Mouse (Mus musculus): ENCODE results near the gene Ddt. TPM values are rescaled to one million over a fixed set of nuclear protein-coding genes. Genes with fewer than 3 reads are reported as not detected.
A peak's percentile ranks its signal among the peaks of the same experiment; 100 is the strongest.

Gene Ddt
- polyA plus RNA-seq, 1 experiment from 2014 or later, result 75.9 TPM

DNA sequence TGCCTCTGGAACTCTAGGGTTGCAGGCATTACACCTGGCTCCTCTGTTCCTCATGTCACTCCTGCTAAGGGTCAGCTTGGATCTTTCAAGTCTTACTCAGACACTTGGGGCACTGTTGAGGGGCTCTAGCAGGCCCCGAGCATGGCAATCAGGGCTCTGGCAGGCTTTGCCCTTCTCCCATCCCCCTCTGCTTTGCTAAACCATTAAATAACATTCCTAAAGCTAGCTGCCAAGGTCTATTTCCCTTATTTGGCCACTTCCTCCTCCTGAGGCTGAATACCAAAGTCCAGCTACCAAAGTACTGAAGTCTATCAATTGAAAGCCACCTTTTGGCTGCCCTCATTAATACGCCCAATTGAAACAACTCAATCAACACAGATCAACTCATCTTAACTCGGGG, 21.7 kb upstream of the Ddt start:
- Histone ChIP-seq H3K27me3 (ENCODE audit: control insufficient read depth, insufficient read depth, low read length) (0 out of 2 replicates have a peak, but pooled peaks cover 5% of the 10 kb centered on the region), H3K4me1 (ENCODE audit: control insufficient read depth, insufficient read depth, low read length) (peaks cover 10% of the 10 kb centered on the region; the same call in 1 of the 2 replicates), H3K4me3 (replicated peaks; ENCODE audit: low read depth, low read length) (no peak overlapping the region), H3K9me3 (ENCODE audit: control insufficient read depth, low read length) (no peaks in the 10 kb centered on the region), H3K36me3 (ENCODE audit: control insufficient read depth, insufficient read depth, low read length) (no peaks in the 10 kb centered on the region), H3K27ac (replicated peaks; ENCODE audit: low read depth, low read length) (no peak overlapping the region), H3K9ac (replicated peaks; ENCODE audit: low read length) (no peak overlapping the region), H3K4me2 (ENCODE audit: low read length) (no peak overlapping the region)
- 29% methylated on average over 3 of the region's 3 CpGs for WGBS
- DNase-seq (no peak), ATAC-seq (ENCODE audit: low FRiP score, low TSS enrichment) (no peak)

DNA sequence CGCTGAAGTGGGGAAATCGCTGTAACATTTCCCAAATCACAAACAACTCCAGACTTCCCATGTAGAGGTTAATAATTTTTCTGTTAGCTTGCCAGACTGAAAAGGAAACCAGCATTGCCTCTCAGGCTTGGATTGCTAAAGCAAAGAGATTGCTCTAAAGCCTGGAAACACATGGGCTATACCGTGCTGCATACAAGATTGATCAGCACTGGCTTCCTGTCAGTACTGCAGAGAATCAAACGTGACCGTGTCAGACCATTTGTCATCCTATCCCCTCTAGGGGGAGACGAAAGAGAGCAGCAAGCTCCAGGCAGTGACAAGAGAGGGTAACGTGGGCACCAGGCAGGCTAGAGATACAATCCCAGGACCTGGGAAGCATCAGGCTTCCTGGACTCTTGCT, 17.6 kb upstream of the Ddt start:
- Histone ChIP-seq H3K36me3 (ENCODE audit: control insufficient read depth, insufficient read depth, low read length) (no peaks in the 10 kb centered on the region), H3K4me3 (replicated peaks; ENCODE audit: low read depth, low read length) (no peak overlapping the region), H3K9ac (replicated peaks; ENCODE audit: low read length) (no peak overlapping the region), H3K4me1 (ENCODE audit: control insufficient read depth, insufficient read depth, low read length) (no peaks in the 10 kb centered on the region), H3K27ac (replicated peaks; ENCODE audit: low read depth, low read length) (no peak overlapping the region), H3K9me3 (ENCODE audit: control insufficient read depth, low read length) (no peaks in the 10 kb centered on the region), H3K4me2 (ENCODE audit: low read length) (no peak overlapping the region), H3K27me3 (ENCODE audit: control insufficient read depth, insufficient read depth, low read length) (no peaks in the 10 kb centered on the region)
- ATAC-seq (ENCODE audit: low FRiP score, low TSS enrichment) (no peak), DNase-seq (peak; percentile 28)
- 23% methylated on average over 7 of the region's 7 CpGs for WGBS

DNA sequence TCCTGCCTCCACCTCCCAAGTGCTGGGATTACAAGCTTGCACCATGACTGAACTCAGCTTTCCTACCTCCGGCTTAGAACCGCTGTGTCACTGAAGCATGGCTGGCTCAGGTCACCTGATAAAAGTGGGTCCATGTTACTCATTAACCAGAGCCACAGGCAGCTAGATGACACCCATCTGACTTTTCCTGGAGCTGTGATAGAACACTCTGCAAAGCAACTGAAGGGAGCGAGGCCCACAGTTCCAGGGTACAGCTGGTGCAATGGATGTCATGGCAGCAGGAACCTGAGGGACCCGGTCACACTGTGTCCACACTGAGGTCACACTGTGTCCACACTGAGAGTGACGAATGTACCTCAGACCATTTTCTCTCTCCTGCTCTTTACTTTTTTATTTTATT, 16.6 kb upstream of the Ddt start:
- Histone ChIP-seq H3K4me2 (ENCODE audit: low read length) (no peak overlapping the region), H3K9ac (replicated peaks; ENCODE audit: low read length) (no peak overlapping the region), H3K4me3 (replicated peaks; ENCODE audit: low read depth, low read length) (no peak overlapping the region), H3K27ac (replicated peaks; ENCODE audit: low read depth, low read length) (no peak overlapping the region), H3K9me3 (ENCODE audit: control insufficient read depth, low read length) (no peaks in the 10 kb centered on the region), H3K27me3 (ENCODE audit: control insufficient read depth, insufficient read depth, low read length) (no peaks in the 10 kb centered on the region), H3K36me3 (ENCODE audit: control insufficient read depth, insufficient read depth, low read length) (no peaks in the 10 kb centered on the region), H3K4me1 (ENCODE audit: control insufficient read depth, insufficient read depth, low read length) (no peaks in the 10 kb centered on the region)
- 91% methylated on average over 5 of the region's 5 CpGs for WGBS
- DNase-seq (no peak), ATAC-seq (ENCODE audit: low FRiP score, low TSS enrichment) (no peak)

DNA sequence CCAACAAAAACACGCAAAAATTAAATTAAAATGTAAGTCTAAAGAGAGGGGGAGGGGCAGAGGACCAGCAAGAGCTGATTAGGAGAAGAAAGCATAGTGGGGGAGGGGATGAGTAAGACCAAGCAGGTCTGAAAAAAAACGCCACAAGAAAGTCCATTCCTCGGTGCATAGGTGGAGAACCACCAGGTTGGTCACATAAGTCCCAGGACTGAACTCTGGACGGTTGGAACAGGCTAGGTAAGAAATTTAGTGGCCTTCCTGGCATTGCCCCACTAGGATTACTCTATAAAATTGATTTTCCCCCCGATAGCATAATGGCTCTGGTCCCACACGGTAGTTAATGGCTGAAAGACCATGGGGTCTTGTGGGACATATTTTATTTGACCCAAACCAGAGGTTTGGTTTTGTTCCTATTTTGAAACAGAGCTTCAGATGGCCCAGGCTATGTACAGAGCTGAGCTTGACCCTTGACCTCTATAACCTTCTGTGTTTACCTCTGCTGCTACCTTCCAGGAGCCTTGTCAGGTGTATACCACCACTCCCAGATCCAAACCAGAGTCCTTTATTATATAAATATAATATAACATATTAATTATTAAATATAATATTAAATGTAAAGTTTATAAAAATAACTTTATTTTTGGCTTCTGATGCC, 16.0 kb upstream of the Ddt start:
- Histone ChIP-seq H3K4me3 (replicated peaks; ENCODE audit: low read depth, low read length) (no peak overlapping the region), H3K4me2 (ENCODE audit: low read length) (no peak overlapping the region), H3K36me3 (ENCODE audit: control insufficient read depth, insufficient read depth, low read length) (no peaks in the 10 kb centered on the region), H3K27ac (replicated peaks; ENCODE audit: low read depth, low read length) (no peak overlapping the region), H3K27me3 (ENCODE audit: control insufficient read depth, insufficient read depth, low read length) (no peaks in the 10 kb centered on the region), H3K9ac (replicated peaks; ENCODE audit: low read length) (no peak overlapping the region), H3K9me3 (ENCODE audit: control insufficient read depth, low read length) (no peaks in the 10 kb centered on the region), H3K4me1 (ENCODE audit: control insufficient read depth, insufficient read depth, low read length) (no peaks in the 10 kb centered on the region)
- WGBS, result 81% methylated on average over 6 of the region's 6 CpGs
- DNase-seq (no peak), ATAC-seq (ENCODE audit: low FRiP score, low TSS enrichment) (no peak)

DNA sequence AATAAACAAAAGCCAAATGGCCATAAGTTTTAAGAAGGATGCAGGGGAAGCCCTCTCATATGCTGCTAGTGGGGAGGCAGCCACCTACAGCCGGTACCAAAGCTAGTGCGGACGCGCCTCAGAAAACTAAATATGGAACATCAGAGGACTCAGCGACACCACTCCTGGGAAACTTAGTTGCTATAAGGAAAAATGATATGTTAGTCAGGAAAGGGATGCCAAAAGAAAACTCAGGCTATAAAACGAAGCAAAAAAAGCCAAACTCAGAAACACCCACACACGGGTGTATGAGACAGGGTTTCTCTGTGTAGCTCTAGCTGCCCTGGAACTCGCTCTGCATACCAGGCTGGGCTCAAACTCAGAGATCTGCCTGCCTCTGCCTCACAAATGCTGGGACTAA, 15.1 kb upstream of the Ddt start:
- DNase-seq (no peak), ATAC-seq (ENCODE audit: low FRiP score, low TSS enrichment) (no peak)
- no peak overlapping the region for H3K9ac ChIP-seq (replicated peaks; ENCODE audit: low read length)
- WGBS, result 96% methylated on average over 8 of the region's 8 CpGs
- no peak overlapping the region for H3K4me2 ChIP-seq (ENCODE audit: low read length)
- no peak overlapping the region for H3K4me3 ChIP-seq (replicated peaks; ENCODE audit: low read depth, low read length)
- no peak overlapping the region for H3K27ac ChIP-seq (replicated peaks; ENCODE audit: low read depth, low read length)
- H3K36me3 ChIP-seq (ENCODE audit: control insufficient read depth, insufficient read depth, low read length), result no peaks in the 10 kb centered on the region
- H3K4me1 ChIP-seq (ENCODE audit: control insufficient read depth, insufficient read depth, low read length), result no peaks in the 10 kb centered on the region
- H3K27me3 ChIP-seq (ENCODE audit: control insufficient read depth, insufficient read depth, low read length), result no peaks in the 10 kb centered on the region
- H3K9me3 ChIP-seq (ENCODE audit: control insufficient read depth, low read length), result no peaks in the 10 kb centered on the region

DNA sequence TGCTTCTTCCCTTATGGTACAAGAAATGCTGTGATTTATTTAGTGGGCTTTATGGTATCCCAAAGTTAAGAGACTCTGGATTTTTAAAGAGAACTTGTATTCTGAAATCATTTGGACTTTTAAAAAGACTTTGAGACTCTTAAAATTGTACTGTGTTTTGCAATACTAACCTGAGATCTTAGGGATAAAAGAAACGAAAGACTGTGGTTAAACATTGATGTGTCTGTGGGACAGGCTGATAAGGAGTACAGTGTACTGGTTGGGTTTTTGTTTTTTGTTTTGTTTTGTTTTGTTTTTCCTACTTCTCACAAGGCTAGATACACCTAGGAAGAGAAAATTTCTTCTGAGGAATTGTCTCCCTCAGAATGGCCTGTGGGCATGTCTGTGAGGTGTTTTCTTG, 12.2 kb upstream of the Ddt start:
- no peak overlapping the region for H3K4me3 ChIP-seq (replicated peaks; ENCODE audit: low read depth, low read length)
- no peak for DNase-seq
- no peak overlapping the region for H3K27ac ChIP-seq (replicated peaks; ENCODE audit: low read depth, low read length)
- H3K4me2 ChIP-seq (ENCODE audit: low read length), result no peak overlapping the region
- no peaks in the 10 kb centered on the region for H3K9me3 ChIP-seq (ENCODE audit: control insufficient read depth, low read length)
- ATAC-seq (ENCODE audit: low FRiP score, low TSS enrichment), result no peak
- no peaks in the 10 kb centered on the region for H3K36me3 ChIP-seq (ENCODE audit: control insufficient read depth, insufficient read depth, low read length)
- H3K9ac ChIP-seq (replicated peaks; ENCODE audit: low read length), result no peak overlapping the region
- WGBS, result 80% methylated on average over 1 of the region's 1 CpGs
- peaks cover 5% of the 10 kb centered on the region for H3K4me1 ChIP-seq (ENCODE audit: control insufficient read depth, insufficient read depth, low read length)
- H3K27me3 ChIP-seq (ENCODE audit: control insufficient read depth, insufficient read depth, low read length), result peaks cover 12% of the 10 kb centered on the region

DNA sequence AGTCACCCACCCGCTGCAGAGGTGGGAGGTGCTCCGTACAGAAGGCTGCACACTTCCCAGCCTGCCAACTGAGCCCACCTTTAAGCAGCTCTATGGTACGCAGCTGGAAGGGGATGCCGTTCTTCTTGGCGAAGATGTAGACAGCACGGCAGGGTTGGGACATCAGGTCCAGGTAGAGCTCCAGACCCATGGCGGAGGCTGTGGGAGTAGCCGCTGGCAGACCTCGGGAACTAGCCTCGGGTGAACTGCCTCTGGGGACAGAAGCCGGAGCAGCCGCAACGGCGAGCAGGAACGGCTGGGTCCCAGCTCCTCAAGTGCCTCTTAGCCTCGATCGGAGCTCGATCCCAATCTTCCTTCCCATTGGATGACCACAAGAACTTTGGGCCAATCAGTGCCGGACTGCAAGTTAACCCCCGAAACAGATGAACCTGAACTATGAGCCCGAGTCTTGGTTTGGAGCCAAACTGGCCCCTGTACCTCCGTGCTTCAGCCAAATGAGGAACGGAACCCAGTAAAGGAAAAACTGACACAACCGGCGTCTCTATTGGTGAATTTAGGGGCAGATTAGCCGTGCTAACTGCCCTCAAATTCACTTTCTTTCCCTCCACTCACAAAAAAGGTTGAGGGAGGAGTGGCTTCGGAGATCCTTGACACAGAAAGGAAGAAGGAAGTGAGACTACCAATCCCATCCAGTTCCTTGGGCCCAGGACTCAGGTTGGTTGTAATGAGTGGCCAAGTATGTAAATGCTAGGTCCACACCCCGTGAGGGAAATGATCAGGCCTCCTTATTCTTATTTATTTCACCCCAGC, 7.8 kb upstream of the Ddt start, which contains the start of the genes Gm20441 and Gstt3:
Gm20441 (minus strand) TSS at position 186 of the 810 bp plus-strand sequence.
Gstt3 (minus strand) TSS at position 646 of the 810 bp plus-strand sequence.
- H3K9ac ChIP-seq (replicated peaks; ENCODE audit: low read length), result no peak within 1 kb of the TSS
- peaks cover 29% of the 10 kb centered on the region for H3K27me3 ChIP-seq (ENCODE audit: control insufficient read depth, insufficient read depth, low read length)
- peak; percentile 49 for DNase-seq

DNA sequence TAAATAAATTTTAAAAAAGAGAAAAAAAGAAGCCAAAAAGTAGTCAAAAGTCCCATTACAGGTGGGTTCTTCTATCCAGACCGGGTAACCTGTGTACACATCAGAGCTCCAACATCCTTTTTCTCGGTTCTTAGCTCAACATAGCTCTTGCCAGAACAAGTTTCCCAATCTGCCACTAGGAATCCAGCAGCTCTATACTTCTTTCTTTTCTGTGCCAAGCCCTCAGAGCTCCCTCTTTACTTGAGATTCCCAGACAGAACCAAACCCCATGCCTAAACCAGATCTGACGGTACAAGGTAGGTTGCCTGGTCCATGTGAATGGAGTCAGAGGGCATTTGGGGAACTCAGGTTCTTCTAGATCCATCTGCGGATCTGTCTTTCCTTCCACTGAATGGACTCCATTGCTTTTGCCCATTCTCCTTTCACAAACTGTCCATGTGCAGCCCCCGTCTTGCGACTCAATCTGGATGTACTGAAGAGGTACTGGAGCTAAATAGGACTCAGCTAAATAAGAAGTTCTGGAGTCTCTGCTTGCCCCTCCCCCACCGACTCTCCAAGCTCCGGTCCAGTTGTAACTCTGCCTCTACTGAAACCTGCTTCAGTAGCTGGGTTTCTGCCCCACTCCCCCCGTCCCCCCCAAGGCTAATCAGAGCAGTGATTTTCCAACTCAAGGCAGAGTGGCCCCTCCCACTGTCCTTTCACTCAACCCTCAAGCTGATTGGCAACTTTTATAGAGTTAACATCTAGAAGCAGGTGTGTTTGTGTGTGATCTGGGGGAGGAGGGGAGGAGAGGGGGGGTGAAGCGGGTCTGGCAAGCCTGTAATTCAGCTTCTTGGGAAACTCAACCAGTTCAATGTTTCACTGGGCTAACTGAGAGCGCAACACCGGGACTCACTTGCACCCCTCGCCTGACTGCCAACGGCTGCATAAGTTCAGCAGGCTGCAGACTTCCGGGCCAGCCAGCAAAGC, 6.3 kb upstream of the Ddt start:
- DNase-seq, result no peak
- ATAC-seq (ENCODE audit: low FRiP score, low TSS enrichment), result no peak

More for the DNA sequence above, 7.8 kb upstream of the Ddt start, which contains the start of the genes Gm20441 and Gstt3:
- no peak for ATAC-seq (ENCODE audit: low FRiP score, low TSS enrichment)
- 2% methylated on average over 28 of the region's 28 CpGs for WGBS
- Histone ChIP-seq H3K4me1 (ENCODE audit: control insufficient read depth, insufficient read depth, low read length) (peaks cover 5% of the 10 kb centered on the region), H3K4me2 (ENCODE audit: low read length) (peak within 1 kb of the TSS; percentile 63), H3K27ac (replicated peaks; ENCODE audit: low read depth, low read length) (no peak within 1 kb of the TSS), H3K9me3 (ENCODE audit: control insufficient read depth, low read length) (no peaks in the 10 kb centered on the region), H3K36me3 (ENCODE audit: control insufficient read depth, insufficient read depth, low read length) (no peaks in the 10 kb centered on the region), H3K4me3 (replicated peaks; ENCODE audit: low read depth, low read length) (peak within 1 kb of the TSS; percentile 29)

More for the DNA sequence above, 6.3 kb upstream of the Ddt start:
- H3K27ac ChIP-seq (replicated peaks; ENCODE audit: low read depth, low read length), result no peak overlapping the region
- H3K4me3 ChIP-seq (replicated peaks; ENCODE audit: low read depth, low read length), result no peak overlapping the region
- WGBS, result 42% methylated on average over 15 of the region's 15 CpGs
- no peaks in the 10 kb centered on the region for H3K36me3 ChIP-seq (ENCODE audit: control insufficient read depth, insufficient read depth, low read length)
- peaks cover 29% of the 10 kb centered on the region for H3K27me3 ChIP-seq (ENCODE audit: control insufficient read depth, insufficient read depth, low read length)
- no peak overlapping the region for H3K9ac ChIP-seq (replicated peaks; ENCODE audit: low read length)
- no peaks in the 10 kb centered on the region for H3K9me3 ChIP-seq (ENCODE audit: control insufficient read depth, low read length)
- no peak overlapping the region for H3K4me2 ChIP-seq (ENCODE audit: low read length)
- H3K4me1 ChIP-seq (ENCODE audit: control insufficient read depth, insufficient read depth, low read length), result peaks cover 5% of the 10 kb centered on the region

Measured in midbrain, embryonic 14.5 days (tissue).